Mouse (Mus musculus) limb, embryonic 14.5 days (tissue): Measurements from ENCODE around the gene Cdk5rap2. TPM values are rescaled to one million over a fixed set of nuclear protein-coding genes. Genes with fewer than 3 reads are reported as not detected.

Experiments used
- ATAC-seq: fragments of 200-750 bp; cut with Nextera tagmentation; 2 replicates; pipeline ENCODE4 v1.8.0; 2017; ENCODE audit warnings: low read depth, moderate number of reproducible peaks, moderate TSS enrichment; ENCODE audit not compliant: low FRiP score
- DNase-seq: peaks from one replicate; pipeline ENCODE4 v3.0.0-alpha.2; 2015; ENCODE audit warnings: low spot score
- H3K27ac ChIP-seq: fragments of 300-500 bp; sonication (generic); replicated peaks from 2 replicates; pipeline ENCODE4 v1.5.1; 2014; ENCODE audit warnings: low read depth, mild to moderate bottlenecking, low read length, moderate library complexity, mixed read lengths
- H3K27me3 ChIP-seq: fragments of 300-500 bp; sonication (generic); 2 replicates; pipeline ENCODE4 v1.6.1; 2014; ENCODE audit warnings: low read length, mixed read lengths; ENCODE audit not compliant: control insufficient read depth, insufficient read depth
- H3K36me3 ChIP-seq: fragments of 300-500 bp; sonication (generic); 2 replicates; pipeline ENCODE4 v1.6.1; 2014; ENCODE audit warnings: mild to moderate bottlenecking, low read length, moderate library complexity, mixed read lengths; ENCODE audit not compliant: control insufficient read depth, insufficient read depth
- H3K4me1 ChIP-seq: fragments of 300-500 bp; sonication (generic); 2 replicates; pipeline ENCODE4 v1.6.1; 2014; ENCODE audit warnings: antibody characterized with exemption, low read length, mixed read lengths; ENCODE audit not compliant: control insufficient read depth, insufficient read depth
- H3K4me2 ChIP-seq: fragments of 300-500 bp; sonication (generic); replicated peaks from 2 replicates; pipeline ENCODE4 v1.6.1; 2014; ENCODE audit warnings: low read depth, mild to moderate bottlenecking, low read length, moderate library complexity; ENCODE audit not compliant: severe bottlenecking
- H3K4me3 ChIP-seq: fragments of 300-500 bp; sonication (generic); replicated peaks from 2 replicates; pipeline ENCODE4 v1.5.1; 2014; ENCODE audit warnings: low read length
- H3K9ac ChIP-seq: fragments of 300-500 bp; sonication (generic); 2 replicates; pipeline ENCODE4 v1.6.1; 2014; ENCODE audit warnings: mild to moderate bottlenecking, low read depth, low read length, moderate library complexity; ENCODE audit not compliant: severe bottlenecking
- H3K9me3 ChIP-seq: fragments of 300-500 bp; sonication (generic); 2 replicates; pipeline ENCODE4 v1.6.1; 2016; ENCODE audit warnings: low read length; ENCODE audit not compliant: control insufficient read depth
- POLR2A ChIP-seq: fragments of 200-500 bp; IDR thresholded peaks from 2 replicates; pipeline ENCODE4 v1.8.0; 2012; ENCODE audit warnings: inconsistent platforms, mild to moderate bottlenecking, moderate library complexity, borderline replicate concordance; ENCODE audit not compliant: insufficient read depth, insufficient read length; ENCODE audit errors: extremely low read depth
- WGBS: fragments of 180-500 bp; shearing (Covaris S2); extraction: QIAGEN DNeasy Blood & Tissue Kit; methylation state at CpG from one replicate; pipeline ENCODE4 v1.1.7; 2014; 5-methylcytosine and 5-hydroxymethylcytosine counted together
- polyA plus RNA-seq, 2 experiments: library from polyadenylated mRNA; depleted of rRNA in 1 of 2; stranded (reverse) in 1 of 2; unstranded in 1 of 2; fragments of >200 nt; fragmentation: Nextera tagmentation in 1 of 2; extraction: Ambion mirVana in 1 of 2; gene quantifications; 2 replicates each; pipeline versions ENCODE4 v1.2.1 to v1.2.3; 2012 to 2014

The Cdk5rap2 gene
- polyA plus RNA-seq, 2 experiments, result 18.7 to 19.2 TPM

DNA sequence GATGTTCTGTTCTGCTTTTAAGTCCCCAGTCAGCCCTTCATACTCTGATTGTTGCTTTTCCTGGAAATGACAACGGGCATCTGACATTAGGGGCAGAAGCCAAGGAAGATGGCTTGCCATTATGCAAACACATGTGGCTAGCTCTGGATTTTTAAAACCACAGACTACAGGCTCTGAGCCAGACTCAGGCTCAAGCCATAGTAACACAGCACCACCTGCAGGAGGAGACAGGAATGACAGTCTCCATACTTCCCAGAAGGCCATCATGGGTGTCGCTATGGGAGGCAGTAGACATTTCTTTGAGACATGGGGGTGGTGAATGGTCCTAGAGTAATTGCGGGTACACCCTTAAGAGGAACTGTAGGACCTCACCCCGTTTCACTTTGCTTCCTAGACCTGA lies 103.0 kb downstream of the Cdk5rap2 start:
- no peak overlapping the region for H3K27ac ChIP-seq
- H3K9me3 ChIP-seq, result no peaks in the 10 kb centered on the region
- no peak overlapping the region for H3K4me2 ChIP-seq
- no peak overlapping the region for H3K9ac ChIP-seq
- WGBS, result 78% methylated on average over 4 of the region's 4 CpGs
- no peak for TF ChIP-seq POLR2A
- H3K4me1 ChIP-seq, result no peaks in the 10 kb centered on the region
- no peak for ATAC-seq
- peaks cover 10% of the 10 kb centered on the region; the same call in 1 of the 2 replicates for H3K36me3 ChIP-seq
- H3K4me3 ChIP-seq, result no peak overlapping the region
- DNase-seq, result peak; percentile 59
- H3K27me3 ChIP-seq, result no peaks in the 10 kb centered on the region

DNA sequence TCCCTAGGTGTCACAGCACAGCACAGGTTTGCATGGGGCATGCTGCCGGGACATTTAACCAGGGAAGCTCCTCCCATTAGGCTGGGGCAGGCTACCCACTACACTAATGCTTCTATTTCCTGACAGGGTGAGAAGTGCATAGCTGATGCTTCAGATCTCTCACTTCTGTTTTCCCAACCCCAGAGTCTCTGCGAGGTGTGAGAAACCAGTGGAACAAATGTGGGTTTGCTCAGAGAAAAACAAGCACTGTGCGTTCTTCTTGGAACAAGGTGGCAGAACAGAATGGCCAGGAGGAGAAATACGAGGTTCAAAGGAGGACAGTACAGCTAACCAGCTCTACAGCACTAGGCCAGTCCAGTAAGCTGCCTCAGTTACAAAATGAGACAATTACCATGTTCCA lies 106.4 kb downstream of the Cdk5rap2 start:
- ATAC-seq, result no peak
- Histone ChIP-seq H3K27me3 (no peaks in the 10 kb centered on the region), H3K4me2 (no peak overlapping the region), H3K36me3 (peaks cover 42% of the 10 kb centered on the region), H3K27ac (no peak overlapping the region), H3K4me3 (no peak overlapping the region), H3K9ac (no peak overlapping the region), H3K9me3 (no peaks in the 10 kb centered on the region), H3K4me1 (no peaks in the 10 kb centered on the region)
- no peak for TF ChIP-seq POLR2A
- 56% methylated on average over 4 of the region's 4 CpGs for WGBS
- no peak for DNase-seq

GRCm38 (mm10) chr4:70301187-70301586 lies 109.1 kb downstream of the Cdk5rap2 start:
- DNase-seq (no peak), ATAC-seq (no peak)
- H3K36me3 ChIP-seq, result peaks cover 54% of the 10 kb centered on the region
- H3K9ac ChIP-seq, result no peak overlapping the region
- no peaks in the 10 kb centered on the region for H3K9me3 ChIP-seq
- WGBS, result 82% methylated on average over 9 of the region's 9 CpGs
- H3K4me1 ChIP-seq, result no peaks in the 10 kb centered on the region
- H3K27ac ChIP-seq, result no peak overlapping the region
- TF ChIP-seq POLR2A, result no peak
- no peak overlapping the region for H3K4me2 ChIP-seq
- no peak overlapping the region for H3K4me3 ChIP-seq
- no peaks in the 10 kb centered on the region for H3K27me3 ChIP-seq

DNA sequence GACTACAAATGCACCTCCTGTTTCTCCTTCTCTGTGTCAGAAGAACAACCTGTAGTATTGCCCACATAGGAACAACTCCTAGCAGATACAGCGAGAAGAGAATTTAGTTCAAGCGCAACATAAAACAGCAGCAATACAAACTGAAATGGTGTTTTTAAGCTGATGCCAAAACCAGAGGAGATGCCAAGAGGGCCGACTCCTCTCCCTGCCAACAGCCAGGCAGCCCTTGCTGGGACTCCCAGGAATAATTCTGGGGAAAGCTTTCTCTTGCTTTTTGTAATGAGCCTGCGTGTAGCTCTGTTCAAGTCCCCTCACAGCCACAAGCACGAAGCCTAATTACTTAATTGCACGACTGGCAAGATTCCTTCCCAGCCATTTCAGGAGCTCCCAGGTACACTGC lies 120.9 kb downstream of the Cdk5rap2 start:
- ATAC-seq (no peak), DNase-seq (no peak)
- H3K4me3 ChIP-seq, result no peak overlapping the region
- H3K36me3 ChIP-seq, result peaks cover 25% of the 10 kb centered on the region
- no peak overlapping the region for H3K27ac ChIP-seq
- 80% methylated on average over 6 of the region's 6 CpGs for WGBS
- H3K4me1 ChIP-seq, result no peaks in the 10 kb centered on the region
- no peak overlapping the region for H3K9ac ChIP-seq
- no peaks in the 10 kb centered on the region for H3K27me3 ChIP-seq
- no peaks in the 10 kb centered on the region for H3K9me3 ChIP-seq
- no peak for TF ChIP-seq POLR2A
- H3K4me2 ChIP-seq, result no peak overlapping the region

GRCm38 (mm10) chr4:70283163-70283562 lies 127.1 kb downstream of the Cdk5rap2 start:
- H3K4me3 ChIP-seq, result no peak overlapping the region
- no peaks in the 10 kb centered on the region; the same call in 1 of the 2 replicates for H3K4me1 ChIP-seq
- DNase-seq (no peak), ATAC-seq (no peak)
- H3K27ac ChIP-seq, result no peak overlapping the region
- H3K27me3 ChIP-seq, result no peaks in the 10 kb centered on the region
- H3K36me3 ChIP-seq, result peaks cover 42% of the 10 kb centered on the region
- TF ChIP-seq POLR2A, result no peak
- H3K9me3 ChIP-seq, result no peaks in the 10 kb centered on the region
- 93% methylated on average over 9 of the region's 9 CpGs for WGBS
- H3K9ac ChIP-seq, result no peak overlapping the region
- H3K4me2 ChIP-seq, result no peak overlapping the region

GRCm38 (mm10) chr4:70278882-70279281 lies 131.4 kb downstream of the Cdk5rap2 start:
- Histone ChIP-seq H3K27me3 (no peaks in the 10 kb centered on the region), H3K36me3 (peaks cover 41% of the 10 kb centered on the region), H3K4me3 (no peak overlapping the region), H3K4me2 (no peak overlapping the region), H3K9me3 (no peaks in the 10 kb centered on the region), H3K27ac (no peak overlapping the region), H3K9ac (no peak overlapping the region), H3K4me1 (no peaks in the 10 kb centered on the region; the same call in 1 of the 2 replicates)
- DNase-seq (no peak), ATAC-seq (no peak)
- 94% methylated on average over 4 of the region's 4 CpGs for WGBS
- TF ChIP-seq POLR2A, result no peak
